Mouse (Mus musculus): ENCODE results near the gene Sorbs2. TPM values are rescaled to one million over a fixed set of nuclear protein-coding genes. Genes with fewer than 3 reads are reported as not detected.
A peak's percentile ranks its signal among the peaks of the same experiment; 100 is the strongest.

The Sorbs2 gene
- total and polyA plus RNA-seq, 2 experiments from 2014 or later = 36.1 to 79.5 TPM

- Histone ChIP-seq H3K27me3 (ENCODE audit: insufficient read depth, low read length) (no peaks in the 10 kb centered on the region), H3K27ac (ENCODE audit: low read depth, low read length) (no peak overlapping the region), H3K4me2 (ENCODE audit: low read depth, low read length, poor library complexity, severe bottlenecking) (no peak overlapping the region), H3K9me3 (ENCODE audit: low read length) (no peaks in the 10 kb centered on the region), H3K9ac (replicated peaks; ENCODE audit: low read length, poor library complexity, severe bottlenecking) (no peak overlapping the region), H3K4me1 (ENCODE audit: insufficient read depth, low read length) (no peaks in the 10 kb centered on the region), H3K36me3 (ENCODE audit: insufficient read depth, low read length) (peaks cover 26% of the 10 kb centered on the region), H3K4me3 (ENCODE audit: low read depth, low read length) (no peak overlapping the region)
- WGBS = 55% methylated on average over 11 of the region's 11 CpGs
- TF ChIP-seq CTCF (IDR thresholded peaks at IDR 0.05) = peak; percentile 78
- ATAC-seq (ENCODE audit: low FRiP score) = peak; percentile 76
- peak; percentile 69 for DNase-seq (ENCODE audit: low spot score)
Observed at GRCm38 (mm10) chr8:45796331-45796740, 288.7 kb downstream of the Sorbs2 start.

GRCm38 (mm10) chr8:45799517-45799916 lies 291.9 kb downstream of the Sorbs2 start:
- ATAC-seq (ENCODE audit: low FRiP score) (no peak), DNase-seq (ENCODE audit: low spot score) (no peak)
- H3K4me1 ChIP-seq (ENCODE audit: insufficient read depth, low read length) = no peaks in the 10 kb centered on the region
- no peaks in the 10 kb centered on the region for H3K27me3 ChIP-seq (ENCODE audit: insufficient read depth, low read length)
- H3K27ac ChIP-seq (ENCODE audit: low read depth, low read length) = no peak overlapping the region
- H3K4me3 ChIP-seq (ENCODE audit: low read depth, low read length) = no peak overlapping the region
- H3K4me2 ChIP-seq (ENCODE audit: low read depth, low read length, poor library complexity, severe bottlenecking) = no peak overlapping the region
- 94% methylated on average over 4 of the region's 4 CpGs for WGBS
- no peak for TF ChIP-seq CTCF (IDR thresholded peaks at IDR 0.05)
- H3K9ac ChIP-seq (replicated peaks; ENCODE audit: low read length, poor library complexity, severe bottlenecking) = no peak overlapping the region
- H3K36me3 ChIP-seq (ENCODE audit: insufficient read depth, low read length) = peaks cover 31% of the 10 kb centered on the region
- H3K9me3 ChIP-seq (ENCODE audit: low read length) = no peaks in the 10 kb centered on the region

GRCm38 (mm10) chr8:45808597-45808996 lies 301.0 kb downstream of the Sorbs2 start:
- H3K27ac ChIP-seq (ENCODE audit: low read depth, low read length) = no peak overlapping the region
- ATAC-seq (ENCODE audit: low FRiP score) = no peak
- no peak overlapping the region for H3K9ac ChIP-seq (replicated peaks; ENCODE audit: low read length, poor library complexity, severe bottlenecking)
- H3K9me3 ChIP-seq (ENCODE audit: low read length) = no peaks in the 10 kb centered on the region
- H3K27me3 ChIP-seq (ENCODE audit: insufficient read depth, low read length) = no peaks in the 10 kb centered on the region
- peaks cover 17% of the 10 kb centered on the region for H3K36me3 ChIP-seq (ENCODE audit: insufficient read depth, low read length)
- no peak overlapping the region for H3K4me3 ChIP-seq (ENCODE audit: low read depth, low read length)
- no peaks in the 10 kb centered on the region for H3K4me1 ChIP-seq (ENCODE audit: insufficient read depth, low read length)
- DNase-seq (ENCODE audit: low spot score) = no peak
- no peak for TF ChIP-seq CTCF (IDR thresholded peaks at IDR 0.05)
- 96% methylated on average over 6 of the region's 6 CpGs for WGBS
- no peak overlapping the region for H3K4me2 ChIP-seq (ENCODE audit: low read depth, low read length, poor library complexity, severe bottlenecking)

GRCm38 (mm10) chr8:45816765-45817426 lies 309.3 kb downstream of the Sorbs2 start:
- 27% methylated on average over 7 of the region's 7 CpGs for WGBS
- Histone ChIP-seq H3K9ac (replicated peaks; ENCODE audit: low read length, poor library complexity, severe bottlenecking) (no peak overlapping the region), H3K27ac (ENCODE audit: low read depth, low read length) (no peak overlapping the region), H3K9me3 (ENCODE audit: low read length) (no peaks in the 10 kb centered on the region), H3K4me2 (ENCODE audit: low read depth, low read length, poor library complexity, severe bottlenecking) (no peak overlapping the region), H3K4me1 (ENCODE audit: insufficient read depth, low read length) (no peaks in the 10 kb centered on the region), H3K36me3 (ENCODE audit: insufficient read depth, low read length) (peaks cover 9% of the 10 kb centered on the region), H3K27me3 (ENCODE audit: insufficient read depth, low read length) (no peaks in the 10 kb centered on the region), H3K4me3 (ENCODE audit: low read depth, low read length) (no peak overlapping the region)
- ATAC-seq (ENCODE audit: low FRiP score) = peak; percentile 74
- peak; percentile 98 for TF ChIP-seq CTCF (IDR thresholded peaks at IDR 0.05)
- DNase-seq (ENCODE audit: low spot score) = peak; percentile 79

- no peak for TF ChIP-seq CTCF (IDR thresholded peaks at IDR 0.05)
- no peak for DNase-seq (ENCODE audit: low spot score)
- Histone ChIP-seq H3K4me2 (ENCODE audit: low read depth, low read length, poor library complexity, severe bottlenecking) (no peak overlapping the region), H3K4me1 (ENCODE audit: insufficient read depth, low read length) (no peaks in the 10 kb centered on the region), H3K9ac (replicated peaks; ENCODE audit: low read length, poor library complexity, severe bottlenecking) (no peak overlapping the region), H3K27me3 (ENCODE audit: insufficient read depth, low read length) (no peaks in the 10 kb centered on the region), H3K9me3 (ENCODE audit: low read length) (no peaks in the 10 kb centered on the region), H3K36me3 (ENCODE audit: insufficient read depth, low read length) (peaks cover 7% of the 10 kb centered on the region), H3K4me3 (ENCODE audit: low read depth, low read length) (no peak overlapping the region), H3K27ac (ENCODE audit: low read depth, low read length) (no peak overlapping the region)
- 85% methylated on average over 5 of the region's 5 CpGs for WGBS
- ATAC-seq (ENCODE audit: low FRiP score) = no peak
Observed at GRCm38 (mm10) chr8:45821650-45822049, 314.1 kb downstream of the Sorbs2 start.

GRCm38 (mm10) chr8:45829985-45830548 lies 322.5 kb downstream of the Sorbs2 start:
- H3K27me3 ChIP-seq (ENCODE audit: insufficient read depth, low read length) = no peaks in the 10 kb centered on the region
- no peaks in the 10 kb centered on the region for H3K9me3 ChIP-seq (ENCODE audit: low read length)
- DNase-seq (ENCODE audit: low spot score) = no peak
- H3K27ac ChIP-seq (ENCODE audit: low read depth, low read length) = no peak overlapping the region
- H3K9ac ChIP-seq (replicated peaks; ENCODE audit: low read length, poor library complexity, severe bottlenecking) = no peak overlapping the region
- WGBS = 87% methylated on average over 2 of the region's 2 CpGs
- no peaks in the 10 kb centered on the region for H3K4me1 ChIP-seq (ENCODE audit: insufficient read depth, low read length)
- TF ChIP-seq CTCF (IDR thresholded peaks at IDR 0.05) = no peak
- no peak overlapping the region for H3K4me3 ChIP-seq (ENCODE audit: low read depth, low read length)
- no peaks in the 10 kb centered on the region; the same call in 1 of the 2 replicates for H3K36me3 ChIP-seq (ENCODE audit: insufficient read depth, low read length)
- no peak for ATAC-seq (ENCODE audit: low FRiP score)
- no peak overlapping the region for H3K4me2 ChIP-seq (ENCODE audit: low read depth, low read length, poor library complexity, severe bottlenecking)
